Mouse (Mus musculus) ES-Bruce4 (cell line): ENCODE measurements around the gene Rhebl1. TPM values are rescaled to one million over a fixed set of nuclear protein-coding genes. Genes with fewer than 3 reads are reported as not detected.

Source experiments
- H3K27ac ChIP-seq: 2 replicates; pipeline ENCODE4 v1.5.1; 2012; ENCODE audit warnings: low read length, inconsistent platforms; ENCODE audit not compliant: insufficient read depth
- H3K27me3 ChIP-seq: 2 replicates; pipeline ENCODE4 v1.6.1; 2012; ENCODE audit warnings: mild to moderate bottlenecking, low read length, inconsistent platforms; ENCODE audit not compliant: control insufficient read depth, poor library complexity, insufficient read depth, severe bottlenecking
- H3K36me3 ChIP-seq: 2 replicates; pipeline ENCODE4 v1.6.1; 2012; ENCODE audit warnings: inconsistent platforms, mild to moderate bottlenecking, low read length, moderate library complexity; ENCODE audit not compliant: control insufficient read depth, poor library complexity, insufficient read depth, severe bottlenecking
- H3K4me1 ChIP-seq: one replicate; pipeline ENCODE4 v1.8.1; 2011; ENCODE audit warnings: low read length; ENCODE audit not compliant: control insufficient read depth, insufficient read depth
- H3K4me3 ChIP-seq: 2 replicates; pipeline ENCODE4 v1.5.1; 2011; ENCODE audit warnings: low read depth, mild to moderate bottlenecking, low read length
- H3K9ac ChIP-seq: 2 replicates; pipeline ENCODE4 v1.6.1; 2012; ENCODE audit warnings: low read depth, mild to moderate bottlenecking, inconsistent platforms; ENCODE audit not compliant: poor library complexity, severe bottlenecking
- H3K9me3 ChIP-seq: replicated peaks from 2 replicates; pipeline ENCODE4 v1.6.1; 2012; ENCODE audit warnings: mild to moderate bottlenecking, low read length, inconsistent platforms; ENCODE audit not compliant: control insufficient read depth, poor library complexity, insufficient read depth, severe bottlenecking
- CTCF ChIP-seq: IDR thresholded peaks from one replicate; pipeline ENCODE4 v1.8.1; 2011; ENCODE audit warnings: low read depth, low read length
- EP300 ChIP-seq: IDR thresholded peaks from 2 replicates; pipeline ENCODE4 v1.6.1; 2011; ENCODE audit warnings: low read depth, low read length; ENCODE audit not compliant: insufficient read depth
- POLR2A ChIP-seq: IDR thresholded peaks from one replicate; pipeline ENCODE4 v1.8.1; 2011; ENCODE audit warnings: low read length; ENCODE audit not compliant: insufficient read depth
- polyA plus RNA-seq: library from polyadenylated mRNA; stranded (reverse); fragments of >200 nt; gene quantifications from 2 replicates; pipeline ENCODE4 v1.2.4, GENCODE M21; 2011; ENCODE audit warnings: low read depth; ENCODE audit not compliant: missing spikeins, insufficient read depth, insufficient read length

Rhebl1 gene
- polyA plus RNA-seq, 1 experiment, result 41.9 TPM

DNA sequence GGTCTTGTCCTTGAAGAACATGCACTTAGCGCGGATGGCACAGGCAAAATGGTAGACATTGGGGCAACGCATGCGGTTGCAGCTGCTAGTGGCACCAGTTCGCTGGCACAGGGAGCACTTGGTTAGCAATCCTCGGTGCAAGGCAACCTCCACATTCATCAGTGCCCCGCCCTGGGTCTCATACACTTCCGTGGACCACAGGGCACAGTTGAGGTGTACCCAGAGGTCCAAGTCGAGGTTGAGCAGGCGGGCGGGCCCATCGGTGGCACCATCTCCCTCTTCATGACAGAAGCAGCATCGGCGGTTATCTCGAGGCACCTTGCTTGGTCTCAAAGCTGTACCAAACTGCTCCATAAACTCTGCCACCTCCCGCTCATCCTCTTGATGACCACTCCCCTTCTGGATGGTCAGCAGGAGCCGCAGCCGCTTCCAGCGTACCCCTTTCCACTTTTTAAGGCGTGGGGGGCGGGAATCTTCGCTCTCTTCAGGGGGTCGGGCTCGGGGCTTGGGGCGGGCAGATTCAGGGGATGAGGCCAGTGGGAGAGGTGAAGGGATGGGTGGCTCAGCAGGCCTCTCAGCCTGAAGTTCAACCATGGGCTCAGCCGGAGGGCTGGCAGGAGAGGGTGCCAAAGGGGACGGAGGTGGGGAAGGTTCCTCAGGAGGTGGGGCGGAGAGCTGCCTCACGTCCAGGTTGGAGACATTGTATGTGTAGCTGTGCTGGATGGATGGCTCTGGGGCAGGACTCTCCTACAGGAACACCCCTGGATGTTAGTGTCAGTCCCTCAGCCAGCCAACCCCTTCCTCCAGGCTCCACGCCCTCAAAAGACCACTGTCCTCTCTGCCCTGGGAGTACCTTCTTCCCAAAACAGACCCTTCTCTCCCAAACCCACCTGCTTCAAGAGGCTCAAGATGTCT is 54.4 kb downstream of the Rhebl1 start:
- H3K9ac ChIP-seq, result no peak overlapping the region
- TF ChIP-seq EP300 (no peak), POLR2A (no peak), CTCF (no peak)

DNA sequence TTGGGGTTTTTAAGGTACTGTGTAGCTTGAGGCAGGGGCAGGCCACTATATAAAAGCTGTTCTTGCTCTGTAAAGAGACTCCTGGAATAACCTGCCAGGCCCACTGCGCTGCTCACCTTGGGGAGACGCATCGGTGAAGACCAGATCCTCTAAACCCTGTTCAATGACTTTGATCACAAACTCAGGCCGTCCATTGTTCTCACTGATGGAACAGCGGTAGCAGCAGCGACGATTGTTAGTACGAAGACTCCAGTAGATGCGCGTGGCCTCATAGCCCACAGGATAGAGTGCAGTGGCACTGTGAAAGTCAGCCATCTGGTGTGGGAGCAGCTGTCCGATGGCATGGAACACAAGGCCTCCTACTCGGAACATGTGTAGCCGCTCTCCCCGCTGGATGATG is 55.2 kb downstream of the Rhebl1 start:
- Histone ChIP-seq H3K27ac (no peak overlapping the region), H3K36me3 (peaks cover 48% of the 10 kb centered on the region), H3K9ac (no peak overlapping the region), H3K27me3 (no peaks in the 10 kb centered on the region), H3K4me1 (no peaks in the 10 kb centered on the region), H3K4me3 (peak overlapping the region; percentile 13; the same call in 1 of the 2 replicates), H3K9me3 (no peaks in the 10 kb centered on the region)
- TF ChIP-seq CTCF (no peak), EP300 (no peak), POLR2A (no peak)

More for the DNA sequence above, 54.4 kb downstream of the Rhebl1 start:
- peak overlapping the region; percentile 13; the same call in 1 of the 2 replicates for H3K4me3 ChIP-seq
- no peaks in the 10 kb centered on the region for H3K27me3 ChIP-seq
- no peaks in the 10 kb centered on the region for H3K4me1 ChIP-seq
- H3K27ac ChIP-seq, result no peak overlapping the region
- peaks cover 49% of the 10 kb centered on the region for H3K36me3 ChIP-seq
- H3K9me3 ChIP-seq, result no peaks in the 10 kb centered on the region

DNA sequence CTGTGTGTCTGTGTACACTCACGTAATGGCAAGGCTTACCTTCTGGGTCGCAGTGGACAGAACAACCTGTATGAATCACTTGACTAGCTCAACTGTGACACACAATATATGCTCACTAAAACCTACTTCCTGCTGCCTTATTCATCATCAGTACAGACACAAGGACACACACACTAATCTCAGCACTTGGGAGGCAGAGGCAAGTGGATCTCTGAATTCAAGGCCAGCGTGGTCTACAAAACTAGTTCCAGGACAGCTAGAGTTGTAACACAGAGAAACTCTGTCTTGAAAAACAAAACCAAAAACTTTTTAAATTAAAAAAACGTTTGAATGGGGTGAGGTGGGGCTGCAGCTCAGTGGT is 56.6 kb downstream of the Rhebl1 start:
- H3K4me3 ChIP-seq, result no peak overlapping the region
- no peaks in the 10 kb centered on the region for H3K4me1 ChIP-seq
- no peak for TF ChIP-seq CTCF
- TF ChIP-seq EP300, result no peak
- no peak for TF ChIP-seq POLR2A
- H3K9ac ChIP-seq, result no peak overlapping the region
- H3K9me3 ChIP-seq, result no peaks in the 10 kb centered on the region
- H3K27ac ChIP-seq, result no peak overlapping the region
- H3K36me3 ChIP-seq, result peaks cover 44% of the 10 kb centered on the region
- H3K27me3 ChIP-seq, result no peaks in the 10 kb centered on the region

DNA sequence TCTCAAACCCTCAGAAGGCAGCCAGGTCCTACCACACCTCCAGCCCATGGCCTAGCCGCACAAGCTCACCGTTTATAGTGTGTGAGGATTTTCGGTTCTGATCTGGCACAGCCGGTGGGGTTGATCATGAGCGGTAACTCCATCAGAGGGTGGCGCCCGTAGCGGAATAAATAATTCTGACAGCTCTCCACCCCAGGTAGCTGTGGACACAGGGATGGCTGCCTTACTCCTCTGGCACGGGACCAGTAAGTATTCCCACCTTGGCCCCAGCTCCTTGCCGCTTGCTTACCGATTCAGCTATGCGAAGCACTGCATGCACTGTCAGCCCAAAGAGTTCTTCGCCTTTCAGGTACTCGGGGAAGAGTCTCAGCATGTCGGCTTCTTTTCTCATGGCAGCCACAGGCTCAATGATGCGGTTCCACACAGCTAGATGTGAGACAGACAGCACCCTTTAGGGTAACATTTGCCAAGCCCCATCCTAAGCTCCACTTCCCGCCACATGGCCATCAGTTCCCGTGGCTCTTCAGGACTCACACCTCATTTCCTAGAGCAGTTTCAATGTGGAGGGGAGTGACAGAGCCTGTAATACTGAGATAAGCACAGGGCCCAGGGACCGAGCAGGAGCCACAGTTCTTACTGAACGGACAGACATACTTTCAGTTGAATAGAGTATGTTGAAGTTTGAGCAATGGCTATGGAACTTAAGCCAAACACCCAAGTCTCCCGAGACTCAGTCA is 57.2 kb downstream of the Rhebl1 start:
- TF ChIP-seq CTCF (no peak), EP300 (no peak), POLR2A (no peak)
- H3K36me3 ChIP-seq, result peaks cover 44% of the 10 kb centered on the region

DNA sequence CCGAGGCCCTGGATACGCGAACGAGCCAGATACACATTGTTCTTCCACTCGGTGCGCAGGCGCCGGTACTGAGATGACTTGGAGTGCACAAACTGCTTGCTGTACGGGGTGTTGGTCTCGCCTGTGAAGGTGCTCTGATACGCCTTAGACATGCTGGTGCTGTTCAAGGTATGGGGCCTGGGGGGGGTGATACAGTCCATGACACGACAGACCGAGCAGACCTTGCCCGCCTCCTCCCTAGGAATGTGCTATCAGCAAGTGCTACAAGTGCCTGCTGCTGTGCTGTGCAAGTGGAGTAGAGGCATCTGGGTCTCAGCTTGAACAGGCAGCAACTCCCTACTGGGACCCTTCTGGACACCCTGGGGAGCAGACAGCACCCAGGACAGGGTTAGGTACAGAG is 59.0 kb downstream of the Rhebl1 start:
- H3K36me3 ChIP-seq, result peaks cover 39% of the 10 kb centered on the region
- no peak overlapping the region for H3K27ac ChIP-seq
- TF ChIP-seq EP300, result no peak
- TF ChIP-seq CTCF, result no peak
- no peak for TF ChIP-seq POLR2A
- no peaks in the 10 kb centered on the region for H3K9me3 ChIP-seq
- H3K27me3 ChIP-seq, result no peaks in the 10 kb centered on the region
- H3K4me3 ChIP-seq, result no peak overlapping the region
- H3K9ac ChIP-seq, result no peak overlapping the region
- H3K4me1 ChIP-seq, result no peaks in the 10 kb centered on the region

More for the DNA sequence above, 57.2 kb downstream of the Rhebl1 start:
- Histone ChIP-seq H3K4me1 (no peaks in the 10 kb centered on the region), H3K27me3 (no peaks in the 10 kb centered on the region), H3K4me3 (no peak overlapping the region), H3K9ac (no peak overlapping the region), H3K9me3 (no peaks in the 10 kb centered on the region), H3K27ac (no peak overlapping the region)
